Mouse (Mus musculus): ENCODE results near the gene Tmem131l.
"Not testable (repeated sequence)": the region's sequence is repeated elsewhere in the genome, so short reads cannot be mapped to it uniquely, and the experiment has no call there.

DNA sequence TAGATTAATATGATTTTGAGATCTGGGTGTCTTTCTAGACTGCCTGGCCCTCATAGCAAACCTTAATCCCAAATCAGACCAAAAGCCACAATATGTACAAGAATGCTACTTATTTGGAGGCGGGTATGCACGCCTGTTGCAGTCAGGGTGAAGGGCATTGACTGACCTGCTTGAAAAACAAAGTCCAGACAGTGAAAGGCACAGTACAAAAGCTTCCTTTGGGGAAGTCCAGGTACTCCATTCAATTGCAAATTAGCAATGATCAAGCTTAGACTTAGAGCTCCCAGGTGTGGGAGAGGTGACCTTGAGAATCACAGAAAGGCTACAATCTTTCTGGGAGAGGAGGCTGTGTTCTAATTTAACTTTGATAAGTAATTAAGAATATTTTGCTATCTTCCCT is 167.1 kb downstream of the Tmem131l start:
- not testable (repeated sequence) for TF ChIP-seq POLR2A (IDR thresholded peaks at IDR 0.05; ENCODE audit: borderline replicate concordance, extremely low read depth, insufficient read depth, insufficient read length, poor library complexity, severe bottlenecking); CTCF (IDR thresholded peaks at IDR 0.05; ENCODE audit: borderline replicate concordance, extremely low read depth, insufficient read depth, insufficient read length)
